Mouse (Mus musculus) liver, adult 2 months (tissue): ENCODE measurements around the gene Eml1. TPM values are rescaled to one million over a fixed set of nuclear protein-coding genes. Genes with fewer than 3 reads are reported as not detected.

Source experiments
- DNase-seq: peaks from one replicate; pipeline ENCODE4 v3.0.0-alpha.2; 2011; ENCODE audit warnings: low read depth, low spot score; ENCODE audit errors: extremely low read depth
- H3K27ac ChIP-seq: fragments of 200-500 bp; replicated peaks from 2 replicates; pipeline ENCODE4 v1.5.1; 2012; ENCODE audit warnings: low read depth, mild to moderate bottlenecking, control low read depth, inconsistent platforms, low read length; ENCODE audit not compliant: insufficient read depth
- H3K27me3 ChIP-seq: fragments of 200-500 bp; 2 replicates; pipeline ENCODE4 v1.6.1; 2012; ENCODE audit warnings: mild to moderate bottlenecking, moderate library complexity, low read length, inconsistent platforms; ENCODE audit not compliant: control insufficient read depth, insufficient read depth
- H3K36me3 ChIP-seq: fragments of 200-500 bp; 2 replicates; pipeline ENCODE4 v1.6.1; 2012; ENCODE audit warnings: low read length, inconsistent platforms; ENCODE audit not compliant: control insufficient read depth, insufficient read depth
- H3K4me1 ChIP-seq: fragments of 200-500 bp; 2 replicates; pipeline ENCODE4 v1.6.1; 2011; ENCODE audit warnings: low read length; ENCODE audit not compliant: control insufficient read depth, insufficient read depth
- H3K4me3 ChIP-seq: fragments of 200-500 bp; 2 replicates; pipeline ENCODE4 v1.5.1; 2011; ENCODE audit warnings: low read depth, mild to moderate bottlenecking, control low read depth, low read length, moderate library complexity; ENCODE audit not compliant: insufficient read depth
- H3K79me2 ChIP-seq: fragments of 200-500 bp; 2 replicates; pipeline ENCODE4 v1.6.1; 2012; ENCODE audit warnings: inconsistent platforms, mild to moderate bottlenecking, low read length, moderate library complexity; ENCODE audit not compliant: control insufficient read depth, insufficient read depth
- H3K9ac ChIP-seq: fragments of 200-500 bp; 2 replicates; pipeline ENCODE4 v1.6.1; 2012; ENCODE audit warnings: low read depth, mild to moderate bottlenecking, control low read depth, inconsistent platforms, low read length
- CTCF ChIP-seq: fragments of 200-500 bp; IDR thresholded peaks from 2 replicates; pipeline ENCODE4 v1.5.1; 2011; ENCODE audit warnings: low read depth, low read length, control low read depth
- POLR2A ChIP-seq: fragments of 200-500 bp; IDR thresholded peaks from 2 replicates; pipeline ENCODE4 v1.6.1; 2011; ENCODE audit warnings: low read length, control low read depth; ENCODE audit not compliant: insufficient read depth; ENCODE audit errors: extremely low read depth
- WGBS: fragments of 180-500 bp; shearing (Covaris S2); methylation state at CpG from one replicate; pipeline ENCODE4 v1.1.7; 2018; 5-methylcytosine and 5-hydroxymethylcytosine counted together
- polyA plus RNA-seq: library from polyadenylated mRNA; depleted of rRNA; stranded (reverse); fragments of >200 nt; gene quantifications from 2 replicates; pipeline ENCODE4 v1.2.3, GENCODE M21; 2012
- total RNA-seq: library from RNA; depleted of rRNA; stranded (reverse); fragments of >200 nt; gene quantifications from 2 replicates; pipeline ENCODE4 v1.2.3, GENCODE M21; 2014

Gene Eml1
- total and polyA plus RNA-seq, 2 experiments = 1.3 to 2.9 TPM

DNA sequence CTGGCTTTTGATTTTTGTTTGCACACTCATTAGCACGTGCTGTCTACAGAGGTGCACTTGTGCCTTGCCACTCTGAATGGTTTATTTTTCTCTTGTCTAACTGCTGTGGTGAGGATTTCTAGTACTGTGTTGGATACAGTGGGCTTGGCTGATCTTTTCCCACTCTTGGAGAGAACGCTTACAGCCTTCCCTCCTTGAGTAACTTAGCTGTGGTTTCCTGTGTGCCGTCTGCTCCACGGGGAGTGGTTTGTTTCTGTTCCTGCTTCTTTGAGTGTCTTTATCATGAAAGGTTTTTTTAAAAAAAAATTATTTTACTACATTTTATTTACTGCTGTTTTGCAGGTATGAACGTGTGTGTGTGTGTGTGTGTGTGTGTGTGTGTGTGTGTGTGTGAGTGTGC, 108.0 kb downstream of the Eml1 start:
- H3K4me3 ChIP-seq = no peak overlapping the region
- WGBS = 77% methylated on average over 5 of the region's 5 CpGs
- no peaks in the 10 kb centered on the region for H3K27me3 ChIP-seq
- no peaks in the 10 kb centered on the region for H3K36me3 ChIP-seq
- TF ChIP-seq POLR2A = no peak
- TF ChIP-seq CTCF = no peak
- H3K79me2 ChIP-seq = no peaks in the 10 kb centered on the region
- no peak overlapping the region for H3K9ac ChIP-seq
- no peak overlapping the region for H3K27ac ChIP-seq
- H3K4me1 ChIP-seq = peaks cover 7% of the 10 kb centered on the region
- no peak for DNase-seq

DNA sequence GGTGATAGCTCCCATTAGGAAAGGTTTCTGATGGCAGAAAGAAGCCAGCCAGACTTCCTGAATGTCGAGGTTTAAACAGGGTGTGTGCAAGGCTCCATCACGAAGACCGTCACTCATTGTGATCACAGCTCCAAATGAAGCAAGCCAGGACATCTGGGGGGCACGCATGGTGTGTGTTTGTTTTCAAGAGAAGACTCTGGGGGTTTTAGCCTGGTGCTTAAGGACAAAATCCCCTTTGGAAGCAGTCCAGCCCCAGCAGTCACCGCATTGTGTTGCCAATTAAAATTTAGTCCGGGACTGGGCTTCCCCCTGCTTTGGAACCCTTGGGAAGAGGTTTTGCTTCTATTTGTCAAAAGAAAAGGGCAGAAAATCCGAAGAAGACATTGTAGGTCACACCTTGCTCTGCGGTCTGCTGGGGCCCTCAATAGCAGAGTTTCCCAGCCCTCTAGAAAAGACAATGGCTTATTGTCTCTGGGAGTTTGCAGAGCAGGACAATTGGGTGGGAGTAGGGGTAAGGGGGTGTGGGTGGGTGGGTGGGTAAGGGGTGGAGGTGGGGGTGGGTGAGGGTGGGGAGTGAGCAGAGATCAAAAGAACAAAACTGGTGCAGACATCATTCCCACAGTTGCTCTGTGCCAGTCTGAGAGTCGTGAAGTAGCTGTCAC, 110.1 kb downstream of the Eml1 start:
- no peaks in the 10 kb centered on the region for H3K4me1 ChIP-seq
- 48% methylated on average over 9 of the region's 9 CpGs for WGBS

GRCm38 (mm10) chr12:108489076-108489475, 118.3 kb downstream of the Eml1 start:
- no peak overlapping the region for H3K4me3 ChIP-seq
- no peak overlapping the region for H3K9ac ChIP-seq
- no peaks in the 10 kb centered on the region for H3K79me2 ChIP-seq
- no peaks in the 10 kb centered on the region for H3K27me3 ChIP-seq
- H3K27ac ChIP-seq = no peak overlapping the region
- DNase-seq = no peak
- H3K4me1 ChIP-seq = 0 out of 2 replicates have a peak, but pooled peaks cover 2% of the 10 kb centered on the region
- no peaks in the 10 kb centered on the region for H3K36me3 ChIP-seq
- TF ChIP-seq POLR2A = no peak
- TF ChIP-seq CTCF = no peak
- 78% methylated on average over 5 of the region's 5 CpGs for WGBS

More for the DNA sequence above, 110.1 kb downstream of the Eml1 start:
- no peak overlapping the region for H3K4me3 ChIP-seq
- H3K27me3 ChIP-seq = no peaks in the 10 kb centered on the region
- H3K79me2 ChIP-seq = no peaks in the 10 kb centered on the region
- TF ChIP-seq POLR2A (no peak), CTCF (no peak)
- H3K27ac ChIP-seq = no peak overlapping the region
- no peak overlapping the region for H3K9ac ChIP-seq
- no peaks in the 10 kb centered on the region for H3K36me3 ChIP-seq
- DNase-seq = no peak

- Histone ChIP-seq H3K9ac (no peak overlapping the region), H3K4me1 (0 out of 2 replicates have a peak, but pooled peaks cover 2% of the 10 kb centered on the region), H3K27me3 (no peaks in the 10 kb centered on the region), H3K4me3 (no peak overlapping the region), H3K27ac (no peak overlapping the region), H3K79me2 (no peaks in the 10 kb centered on the region), H3K36me3 (no peaks in the 10 kb centered on the region)
- 73% methylated on average over 2 of the region's 2 CpGs for WGBS
- TF ChIP-seq POLR2A = no peak
- no peak for TF ChIP-seq CTCF
- DNase-seq = no peak
Observed at GRCm38 (mm10) chr12:108489741-108490140, 119.0 kb downstream of the Eml1 start.

DNA sequence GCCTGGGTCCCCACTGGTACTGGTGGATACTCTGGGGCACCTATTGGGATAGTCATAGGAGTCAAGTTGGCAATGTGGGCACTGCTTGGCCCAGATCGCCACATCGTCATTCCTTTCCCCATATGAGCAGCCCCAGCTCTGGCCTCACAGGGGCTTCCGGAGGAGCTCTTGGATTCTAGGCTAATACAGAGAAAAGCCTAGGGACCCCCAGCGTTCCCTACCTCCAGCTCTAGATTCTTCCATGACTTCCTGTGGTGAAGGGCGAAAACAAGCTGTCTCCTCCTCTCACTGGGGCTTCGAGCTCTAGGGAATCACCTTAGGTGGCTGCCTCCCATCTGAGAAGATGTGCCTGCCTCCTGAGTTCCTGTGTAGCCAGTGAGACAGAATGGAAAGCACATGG, 119.6 kb downstream of the Eml1 start:
- Histone ChIP-seq H3K27me3 (no peaks in the 10 kb centered on the region), H3K27ac (no peak overlapping the region), H3K79me2 (no peaks in the 10 kb centered on the region), H3K4me1 (0 out of 2 replicates have a peak, but pooled peaks cover 2% of the 10 kb centered on the region), H3K36me3 (no peaks in the 10 kb centered on the region), H3K9ac (no peak overlapping the region), H3K4me3 (no peak overlapping the region)
- DNase-seq = no peak
- 90% methylated on average over 6 of the region's 6 CpGs for WGBS
- no peak for TF ChIP-seq POLR2A
- TF ChIP-seq CTCF = no peak

GRCm38 (mm10) chr12:108490954-108491353, 120.2 kb downstream of the Eml1 start:
- no peak overlapping the region for H3K4me3 ChIP-seq
- no peak overlapping the region for H3K9ac ChIP-seq
- H3K27me3 ChIP-seq = no peaks in the 10 kb centered on the region
- H3K27ac ChIP-seq = no peak overlapping the region
- H3K36me3 ChIP-seq = no peaks in the 10 kb centered on the region
- TF ChIP-seq CTCF (peak; percentile 42), POLR2A (no peak)
- DNase-seq = no peak
- H3K4me1 ChIP-seq = 0 out of 2 replicates have a peak, but pooled peaks cover 2% of the 10 kb centered on the region
- 53% methylated on average over 7 of the region's 7 CpGs for WGBS
- H3K79me2 ChIP-seq = no peaks in the 10 kb centered on the region
